ENCODE assay signal across 10 mouse cellular contexts in the genomic region with DNA sequence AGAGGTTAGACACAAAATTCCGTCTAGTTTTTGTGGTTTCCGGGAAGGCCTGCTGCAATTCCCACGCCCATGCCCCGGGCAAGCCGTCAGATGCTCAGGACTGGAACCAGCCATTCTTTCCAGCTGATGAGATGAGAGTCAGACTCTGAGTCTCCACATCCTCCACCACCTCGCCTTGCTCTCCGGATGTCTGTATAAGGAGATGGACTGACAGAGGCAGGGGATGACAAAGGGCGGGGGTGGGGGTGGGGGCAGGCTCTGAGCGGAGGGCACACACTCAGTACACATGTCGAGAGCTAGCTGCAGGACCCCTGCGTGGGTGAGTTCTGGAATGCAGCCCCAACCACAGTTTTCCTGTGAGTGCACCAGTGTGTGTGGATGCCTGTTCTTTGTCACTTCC. TPM values are rescaled to one million over a fixed set of nuclear protein-coding genes. Genes with fewer than 3 reads are reported as not detected.
A peak's percentile ranks its signal among the peaks of the same experiment; 100 is the strongest.
DNase-seq lines count a peak whose midpoint lies in the region; ATAC-seq lines count a peak whose summit lies in the region.
"Had no signal": no experiment of that assay in that cellular context is flagged by ENCODE, and none has a peak within 500 bp of the region (broad histone marks: within the 10 kb centered on the region; RNA-seq: fewer than 3 reads in every experiment).

No protein-coding gene starts in this region.

- ATAC-seq in kidney, embryonic 15.5 days (replicated peaks; ENCODE audit: low FRiP score) = peak; percentile 67; the same call in 1 of the 2 replicates
- no peak for ATAC-seq in kidney, embryonic 14.5 days (ENCODE audit: low FRiP score, low TSS enrichment)
- ATAC-seq in activated CD4-positive, CD25-positive, alpha-beta regulatory T cell, adult 4 months = peak; percentile 90

- H3K27me3 ChIP-seq in kidney, embryonic 15.5 days = no peaks in the 10 kb centered on the region
- no peaks in the 10 kb centered on the region for H3K27me3 ChIP-seq in kidney, embryonic 14.5 days (ENCODE audit: control insufficient read depth, insufficient read depth, low read length)
- H3K27me3 ChIP-seq: limb, embryonic 13.5 days had no signal

- H3K4me3 ChIP-seq in kidney, embryonic 15.5 days (replicated peaks) = no peak overlapping the region
- no peak overlapping the region for H3K4me3 ChIP-seq in kidney, embryonic 14.5 days (ENCODE audit: low read length)
- H3K4me3 ChIP-seq: limb, embryonic 13.5 days had no signal

- DNase-seq in CD4-positive, CD25-positive, alpha-beta regulatory T cell, adult 2 months (ENCODE audit: low read depth, low spot score) = peak; percentile 50
- DNase-seq in heart, postnatal 25 days (ENCODE audit: low spot score) = peak; percentile 16
- no peak for DNase-seq in left cerebral cortex, postnatal 36 days (ENCODE audit: low spot score in 2 of 2)
- DNase-seq in left cerebral cortex, postnatal 14 days (ENCODE audit: low spot score in 2 of 2) = no peak
- DNase-seq in layer of hippocampus, adult 11-12 months (ENCODE audit: low spot score) = no peak
- DNase-seq: cerebellum, adult 2 months had no signal

- no peak overlapping the region for H3K4me2 ChIP-seq in kidney, embryonic 15.5 days
- H3K4me2 ChIP-seq in kidney, embryonic 14.5 days (replicated peaks; ENCODE audit: low read depth, low read length) = no peak overlapping the region
- H3K4me2 ChIP-seq: limb, embryonic 13.5 days had no signal

- H3K27ac ChIP-seq in kidney, embryonic 15.5 days = no peak overlapping the region
- H3K27ac ChIP-seq in kidney, embryonic 14.5 days (ENCODE audit: low read depth, low read length) = no peak overlapping the region
- H3K27ac ChIP-seq: limb, embryonic 13.5 days had no signal

- intact Hi-C loops in heart, postnatal 25 days (cut with DNase I) = no loop called here
- intact Hi-C loops in left cerebral cortex, postnatal 36 days (cut with DNase I) = no loop called here
- intact Hi-C loops in left cerebral cortex, postnatal 14 days (cut with DNase I) = no loop called here

- 41% methylated on average over 11 of the region's 11 CpGs for WGBS in kidney, embryonic 15.5 days
- 35% methylated on average over 11 of the region's 11 CpGs for WGBS in kidney, embryonic 14.5 days

- H3K9me3 ChIP-seq in kidney, embryonic 15.5 days (replicated peaks) = no peaks in the 10 kb centered on the region
- no peaks in the 10 kb centered on the region; the same call in 1 of the 2 replicates for H3K9me3 ChIP-seq in kidney, embryonic 14.5 days (ENCODE audit: control insufficient read depth, low read length)
- H3K9me3 ChIP-seq: limb, embryonic 13.5 days had no signal

- no peak overlapping the region for H3K9ac ChIP-seq in kidney, embryonic 15.5 days
- H3K9ac ChIP-seq in kidney, embryonic 14.5 days (ENCODE audit: low read depth, low read length) = no peak overlapping the region
- H3K9ac ChIP-seq: limb, embryonic 13.5 days had no signal

- no peaks in the 10 kb centered on the region for H3K36me3 ChIP-seq in kidney, embryonic 15.5 days
- no peaks in the 10 kb centered on the region for H3K36me3 ChIP-seq in kidney, embryonic 14.5 days (ENCODE audit: control insufficient read depth, insufficient read depth, low read length)
- H3K36me3 ChIP-seq: limb, embryonic 13.5 days had no signal

- peaks cover 25% of the 10 kb centered on the region; the same call in 1 of the 2 replicates for H3K4me1 ChIP-seq in kidney, embryonic 15.5 days
- H3K4me1 ChIP-seq in kidney, embryonic 14.5 days (ENCODE audit: control insufficient read depth, insufficient read depth, low read length) = peaks cover 10% of the 10 kb centered on the region; the same call in 1 of the 2 replicates

RNA-seq across cellular contexts. Expression of a gene that starts 57.3 kb away (rescaled TPM):
- 1.4 and 1.8 TPM in 2 replicates for polyA plus RNA-seq in kidney, embryonic 15.5 days (2015; fragmentation: Nextera tagmentation; extraction: Ambion mirVana)
- polyA plus RNA-seq in kidney, embryonic 14.5 days (2014; fragmentation: Nextera tagmentation; extraction: Ambion mirVana) = 2.3 and 2.6 TPM in 2 replicates
- polyA plus RNA-seq in activated CD4-positive, CD25-positive, alpha-beta regulatory T cell, adult 4 months (2017; shearing (Covaris generic)) = not detected
- total RNA-seq in heart, postnatal 25 days (2021) = 10 to 100 TPM; 18.1 to 21.5 TPM
- total RNA-seq in left cerebral cortex, postnatal 36 days (2021) = 1 to 10 TPM; 3.1 to 3.5 TPM
- 1 to 10 TPM; 2.6 to 3.2 TPM for total RNA-seq in left cerebral cortex, postnatal 14 days (2021)

Comparison
In these comparisons a context has a peak if more than half of its experiments do, and no peak if none do; other contexts are left out.
1. DNase-seq: peak in CD4-positive, CD25-positive, alpha-beta regulatory T cell, adult 2 months (single experiment) and heart, postnatal 25 days (single experiment); none in left cerebral cortex, postnatal 36 days (0 of 2), left cerebral cortex, postnatal 14 days (0 of 2) and layer of hippocampus, adult 11-12 months (single experiment).
2. RNA of a gene that starts 57.3 kb away (total RNA-seq): 18.1 to 21.5 TPM in heart, postnatal 25 days; 3.1 to 3.5 TPM in left cerebral cortex, postnatal 36 days and 2.6 to 3.2 TPM in left cerebral cortex, postnatal 14 days; every median in the first group is over 4 times any median in the second.